Mouse (Mus musculus) gonadal fat pad, adult 2 months (tissue): ENCODE results near the gene Clcc1. TPM values are rescaled to one million over a fixed set of nuclear protein-coding genes. Genes with fewer than 3 reads are reported as not detected.

Source experiments
- DNase-seq: peaks from one replicate; pipeline ENCODE4 v3.0.0-alpha.2; 2012; ENCODE audit warnings: low read depth
- polyA plus RNA-seq: library from polyadenylated mRNA; depleted of rRNA; stranded (reverse); fragments of >200 nt; gene quantifications from 2 replicates; pipeline ENCODE4 v1.2.3, GENCODE M21; 2012; rRNA removed

Clcc1 gene
- polyA plus RNA-seq, 1 experiment, result 34.5 TPM

DNA sequence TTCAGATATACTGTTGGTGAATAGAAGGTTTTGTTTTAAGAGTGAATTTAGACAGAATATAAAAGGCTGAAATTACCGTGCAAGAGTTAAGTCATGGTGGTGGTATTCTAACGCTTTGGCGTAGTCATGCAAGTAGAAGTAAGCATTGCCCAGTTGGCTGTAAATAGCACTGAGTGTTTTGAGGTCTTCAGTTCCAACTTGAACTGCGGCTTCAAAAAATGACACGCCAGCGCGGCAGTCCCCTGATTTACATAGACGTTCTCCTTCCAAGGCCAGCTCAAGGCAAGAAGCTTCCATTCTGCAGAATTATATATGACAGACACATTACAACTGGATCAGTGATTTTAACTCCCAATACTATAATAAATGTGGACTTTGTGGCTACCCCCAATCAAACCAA, 49.1 kb downstream of the Clcc1 start:
- no peak for DNase-seq

GRCm38 (mm10) chr3:108711296-108711695, 57.6 kb downstream of the Clcc1 start:
- no peak for DNase-seq

- no peak for DNase-seq
Measured at GRCm38 (mm10) chr3:108713065-108713675, 59.5 kb downstream of the Clcc1 start.

GRCm38 (mm10) chr3:108714837-108715236, 61.1 kb downstream of the Clcc1 start:
- no peak for DNase-seq

GRCm38 (mm10) chr3:108717896-108718502, 64.3 kb downstream of the Clcc1 start:
- no peak for DNase-seq

DNA sequence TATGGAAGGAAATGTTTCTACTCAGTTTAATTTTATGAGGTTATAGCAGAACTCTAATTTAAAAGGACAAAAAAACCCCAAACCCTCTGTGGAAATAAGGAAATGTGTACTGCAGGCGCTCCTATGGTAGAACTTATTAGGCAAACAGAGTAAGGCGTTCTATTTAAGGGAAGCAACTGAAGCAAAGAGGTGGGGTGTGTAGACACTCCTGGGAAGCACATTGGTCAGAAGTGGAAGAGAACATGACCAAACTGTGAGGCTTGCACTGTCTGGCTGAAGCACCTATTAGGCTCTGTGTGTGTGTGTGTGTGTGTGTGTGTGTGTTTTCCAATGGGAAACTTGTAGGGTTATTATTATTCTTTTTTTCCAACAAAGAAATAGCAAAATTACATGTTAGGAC, 65.6 kb downstream of the Clcc1 start:
- DNase-seq, result no peak

GRCm38 (mm10) chr3:108719761-108720160, 66.0 kb downstream of the Clcc1 start:
- DNase-seq, result no peak

DNA sequence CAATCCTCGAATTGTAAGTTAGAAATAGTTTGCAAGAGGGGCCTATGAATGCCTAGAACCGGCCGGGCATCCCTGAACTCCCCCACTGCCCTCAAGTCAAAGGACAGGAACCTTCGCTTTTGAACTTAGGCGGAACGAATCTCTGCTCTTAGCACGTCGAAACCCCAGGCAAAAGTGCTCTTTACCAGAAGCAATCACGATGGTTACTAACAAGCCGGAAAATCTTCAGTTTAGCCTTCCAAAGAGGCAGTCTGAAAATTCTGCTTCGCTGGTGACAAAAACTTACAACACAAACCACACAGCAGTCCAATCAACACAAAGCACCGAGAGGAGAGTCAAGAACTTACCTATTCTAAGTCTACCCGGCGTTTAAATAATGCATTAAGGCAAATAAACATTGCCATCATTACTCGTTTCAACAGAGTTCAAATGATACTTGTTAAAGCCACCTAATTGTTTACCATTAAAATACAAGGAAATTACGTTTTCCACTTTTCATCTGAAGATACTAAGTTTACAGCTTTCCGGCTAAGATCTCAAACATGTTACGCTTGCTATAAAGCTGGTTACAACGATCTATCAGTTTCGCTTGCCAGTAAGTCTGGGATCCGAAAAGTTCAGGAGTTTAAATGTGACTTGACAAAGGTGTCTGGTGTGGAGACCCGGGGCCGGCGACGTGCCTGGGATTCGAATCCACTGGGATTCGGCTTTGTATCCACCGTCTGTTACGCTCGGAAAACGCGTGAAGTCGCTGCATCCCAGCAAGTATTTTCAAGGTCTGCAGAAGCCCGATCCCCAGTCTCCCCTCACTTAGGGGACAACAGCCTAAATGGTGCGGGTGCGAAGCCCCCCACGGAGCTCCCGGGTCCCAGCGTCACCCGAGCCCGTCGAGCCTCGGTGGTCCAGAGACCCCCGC, 67.6 kb downstream of the Clcc1 start:
- no peak for DNase-seq

GRCm38 (mm10) chr3:108722036-108722872, 68.5 kb downstream of the Clcc1 start, which contains the start of gene Gpsm2:
Gene Gpsm2, minus strand, starts transcription at chr3:108722309.
- DNase-seq, result no peak

DNA sequence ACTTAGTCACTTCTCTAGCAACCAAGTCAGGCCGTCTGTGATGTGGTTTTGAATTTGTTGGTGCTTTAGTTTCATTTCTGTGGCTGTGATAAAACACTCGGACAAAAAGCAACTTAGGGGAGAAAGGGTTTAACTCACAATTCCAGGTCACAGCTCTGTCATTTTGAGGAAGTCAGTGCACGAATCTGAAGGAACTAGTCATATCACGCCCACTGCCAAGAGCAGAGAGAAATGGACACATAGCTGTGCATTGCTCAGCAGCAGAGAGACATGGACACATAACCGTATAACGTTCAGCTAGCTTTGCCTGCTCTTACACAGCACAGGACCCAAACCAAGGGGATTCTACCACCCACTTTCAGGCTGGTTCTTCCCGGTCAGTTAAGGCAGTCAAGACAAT, 72.7 kb downstream of the Clcc1 start:
- no peak for DNase-seq

- no peak for DNase-seq
Measured at GRCm38 (mm10) chr3:108727344-108727743, 73.6 kb downstream of the Clcc1 start.

DNA sequence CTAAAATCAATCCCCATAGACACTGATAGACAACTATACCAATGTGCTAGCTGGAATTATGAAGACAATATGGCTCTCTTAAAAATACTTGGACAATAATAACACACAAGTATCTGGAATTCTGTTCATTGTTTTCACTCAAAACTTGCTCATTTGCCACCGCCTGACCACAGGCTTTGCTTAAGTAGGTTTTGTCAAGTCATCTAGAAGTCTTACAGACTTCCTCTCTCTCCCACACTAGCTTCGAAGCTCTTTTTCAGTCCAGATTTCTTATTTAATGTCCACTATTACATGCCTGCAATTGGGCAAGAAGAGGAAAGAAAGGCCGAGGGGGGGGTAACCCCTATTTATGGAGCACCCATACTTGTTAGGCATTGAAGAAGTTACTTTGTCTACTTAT, 74.1 kb downstream of the Clcc1 start:
- DNase-seq, result no peak

Other genes with a start within 250 kb of the Clcc1 start
- gene Celsr2, start 238.4 kb upstream of the Clcc1 start, polyA plus RNA-seq, result 18.5 and 28.7 TPM in 2 replicates
- 55.8 and 63.1 TPM in 2 replicates for gene Sars, start 208.7 kb upstream of the Clcc1 start, polyA plus RNA-seq
- 2.5 and 4.4 TPM in 2 replicates for gene 1700013F07Rik, start 119.8 kb upstream of the Clcc1 start, polyA plus RNA-seq
- gene 5330417C22Rik, start 117.4 kb upstream of the Clcc1 start, polyA plus RNA-seq, result 0.20 and 0.55 TPM in 2 replicates
- gene Tmem167b, start 91.4 kb upstream of the Clcc1 start, polyA plus RNA-seq, result 8.1 and 14.6 TPM in 2 replicates
- 6.2 and 6.6 TPM in 2 replicates for gene Taf13, start 82.2 kb upstream of the Clcc1 start, polyA plus RNA-seq
- 8.6 and 8.8 TPM in 2 replicates for gene Wdr47, start 62.6 kb upstream of the Clcc1 start, polyA plus RNA-seq
- gene Gpsm2, start 68.4 kb downstream of the Clcc1 start, polyA plus RNA-seq, result 2.7 and 2.8 TPM in 2 replicates
- gene Aknad1, start 85.7 kb downstream of the Clcc1 start, polyA plus RNA-seq, result 0.04 and 0.05 TPM in 2 replicates
- gene Stxbp3, start 186.6 kb downstream of the Clcc1 start, polyA plus RNA-seq, result 14.2 and 17.3 TPM in 2 replicates
- gene Fndc7, start 236.1 kb downstream of the Clcc1 start, polyA plus RNA-seq, result 3.1 and 5.9 TPM in 2 replicates